Mouse (Mus musculus): ENCODE results near the gene Txndc5. TPM values are rescaled to one million over a fixed set of nuclear protein-coding genes. Genes with fewer than 3 reads are reported as not detected.
A peak's percentile ranks its signal among the peaks of the same experiment; 100 is the strongest.

Txndc5 gene
- total RNA-seq, 2 experiments from 2014 or later = 61.9 to 76.3 TPM

DNA sequence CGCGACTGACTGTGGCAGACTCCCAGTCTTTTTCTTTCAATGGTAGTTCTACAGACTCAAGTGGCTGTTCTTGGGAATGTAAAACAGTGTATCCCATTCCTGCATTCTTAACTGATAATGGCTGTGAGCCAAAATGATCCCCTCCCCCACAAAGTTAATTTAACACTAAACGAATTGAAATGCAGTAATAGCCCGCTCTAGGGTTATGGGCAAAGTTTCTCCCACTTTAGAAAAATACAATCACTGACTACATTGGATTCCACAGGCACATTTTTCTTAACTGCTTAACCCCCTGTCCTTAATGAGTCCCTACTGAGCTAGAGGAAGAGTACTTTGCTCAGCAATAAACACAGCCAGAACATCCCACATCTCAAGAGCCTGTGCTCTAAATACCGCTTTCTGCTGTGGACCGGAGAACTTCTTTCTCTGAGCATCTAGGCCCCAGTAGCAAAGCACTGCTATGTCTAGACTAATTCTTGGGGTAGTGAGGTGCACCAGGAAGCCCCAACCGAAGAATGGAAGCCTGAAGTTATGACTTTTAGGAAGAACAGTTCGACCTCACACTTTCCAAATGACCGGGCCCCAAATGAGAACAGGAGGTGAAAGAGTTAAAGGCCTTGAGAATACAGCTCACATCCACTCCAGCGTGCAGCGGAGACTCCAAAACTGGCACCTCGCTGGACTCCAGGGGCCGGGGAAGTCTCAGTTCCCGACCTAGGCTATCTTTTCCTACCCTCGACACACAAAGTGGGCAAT, 1.4 kb downstream of the Txndc5 start:
- no peak for DNase-seq

DNA sequence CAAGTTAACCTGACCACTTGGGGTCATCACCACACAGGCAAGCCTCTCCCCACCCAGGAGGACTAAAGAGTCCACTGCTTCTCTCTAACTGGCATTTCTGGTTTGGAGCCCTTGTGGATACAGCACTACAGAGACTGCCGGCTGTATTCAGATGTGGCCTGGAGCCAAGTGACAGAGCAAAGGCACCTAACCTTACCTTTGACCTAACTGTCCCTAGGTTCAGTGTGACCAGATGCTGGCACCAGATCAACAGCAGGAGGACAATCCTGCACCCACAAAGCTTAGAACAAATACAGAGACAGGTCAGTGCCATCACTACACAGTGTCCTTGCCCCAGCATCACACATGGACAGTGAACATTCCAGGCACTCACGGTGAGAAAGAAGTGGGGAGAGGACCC, 2.5 kb downstream of the Txndc5 start:
- DNase-seq = no peak

- DNase-seq = no peak
These were observed 3.4 kb downstream of the Txndc5 start for GRCm38 (mm10) chr13:38525261-38525660.

- no peak for DNase-seq
These were observed 5.4 kb downstream of the Txndc5 start for GRCm38 (mm10) chr13:38523231-38523630.

DNA sequence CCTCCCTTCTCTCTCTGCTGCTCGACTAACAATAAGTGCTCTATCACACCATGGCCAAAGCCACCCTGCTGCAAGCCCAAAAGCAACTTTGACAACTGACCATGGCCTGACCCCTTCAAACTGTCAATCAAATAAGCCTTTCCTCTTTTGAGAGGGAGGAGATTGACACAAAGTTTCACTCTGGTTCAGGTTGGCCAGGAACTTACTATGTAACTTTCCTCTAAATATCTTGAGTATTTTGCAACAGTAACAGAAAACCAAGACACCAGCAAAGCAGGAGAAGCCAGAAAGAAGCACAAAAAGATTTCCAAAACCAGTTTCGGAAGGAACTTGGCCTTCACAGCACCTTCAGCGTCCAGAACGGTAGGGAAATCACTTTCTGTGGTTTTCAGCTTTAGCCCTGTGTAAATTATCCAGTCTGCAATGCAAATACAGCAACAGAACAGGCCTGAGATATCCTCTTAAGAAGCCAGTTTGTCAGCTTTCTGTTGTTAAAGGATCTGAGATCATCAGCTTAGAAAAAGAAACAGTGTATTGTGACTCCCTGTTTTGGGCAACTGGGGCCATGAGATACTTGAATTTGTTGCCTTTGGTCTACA, 6.5 kb downstream of the Txndc5 start:
- DNase-seq = no peak

DNA sequence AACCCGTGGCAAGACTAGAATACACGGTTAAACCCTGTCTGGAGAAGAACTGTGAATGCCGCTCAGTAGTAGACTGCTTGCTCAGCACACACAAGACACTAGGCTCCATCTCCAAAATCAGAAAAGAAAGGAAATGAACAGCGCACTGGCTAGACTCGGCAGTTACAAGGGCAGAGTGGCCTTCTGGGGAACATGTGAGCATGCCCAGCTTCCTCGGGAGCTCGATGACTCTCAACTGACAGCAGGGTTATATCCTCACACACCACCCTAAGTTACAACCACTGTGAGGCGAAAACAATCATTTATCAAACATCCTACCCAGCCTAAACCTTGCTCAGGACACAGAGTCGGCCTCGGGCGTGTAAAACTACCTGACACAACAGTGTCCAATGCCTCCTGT, 8.3 kb downstream of the Txndc5 start:
- no peak for DNase-seq

GRCm38 (mm10) chr13:38516582-38516981, 12.0 kb downstream of the Txndc5 start:
- no peak for DNase-seq

DNA sequence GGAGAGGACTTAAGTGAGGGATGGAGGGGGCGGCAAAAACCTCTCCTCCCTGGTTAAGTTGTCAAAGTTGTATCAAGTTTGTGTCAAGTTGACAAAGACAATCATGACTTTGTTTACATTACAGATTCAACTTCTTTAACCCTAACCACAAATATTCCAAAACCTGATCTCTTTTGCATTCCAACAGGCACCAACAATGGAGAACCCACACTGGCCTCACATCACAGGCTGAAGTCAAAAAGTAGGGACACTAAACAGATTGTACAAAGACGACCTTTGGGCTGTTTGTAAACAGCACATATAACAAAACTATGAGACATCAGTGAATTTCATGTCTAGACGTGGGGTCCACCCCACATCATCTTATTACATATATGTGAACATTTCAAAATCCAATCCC, 12.8 kb downstream of the Txndc5 start:
- DNase-seq = no peak

- DNase-seq = no peak
These were observed 13.2 kb downstream of the Txndc5 start for GRCm38 (mm10) chr13:38515431-38515830.

DNA sequence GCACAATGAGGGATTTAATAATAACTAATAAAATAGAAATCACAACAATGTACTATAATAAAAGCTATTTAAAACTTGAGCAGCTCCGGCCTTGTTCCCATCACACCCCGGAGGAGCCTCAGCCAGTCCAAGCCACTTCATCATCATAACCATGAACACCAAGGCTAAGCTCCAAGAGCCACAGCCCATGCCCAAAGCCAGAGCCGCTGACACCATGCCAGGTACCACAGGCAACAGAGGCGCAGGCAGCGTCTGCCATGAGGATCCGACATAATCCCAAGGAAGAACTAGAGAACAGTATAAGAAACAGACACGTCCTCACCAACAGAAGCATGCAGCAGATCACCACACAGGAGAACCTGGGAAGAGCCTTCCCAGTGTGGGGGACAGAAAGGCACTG, 14.7 kb downstream of the Txndc5 start:
- DNase-seq = no peak

DNA sequence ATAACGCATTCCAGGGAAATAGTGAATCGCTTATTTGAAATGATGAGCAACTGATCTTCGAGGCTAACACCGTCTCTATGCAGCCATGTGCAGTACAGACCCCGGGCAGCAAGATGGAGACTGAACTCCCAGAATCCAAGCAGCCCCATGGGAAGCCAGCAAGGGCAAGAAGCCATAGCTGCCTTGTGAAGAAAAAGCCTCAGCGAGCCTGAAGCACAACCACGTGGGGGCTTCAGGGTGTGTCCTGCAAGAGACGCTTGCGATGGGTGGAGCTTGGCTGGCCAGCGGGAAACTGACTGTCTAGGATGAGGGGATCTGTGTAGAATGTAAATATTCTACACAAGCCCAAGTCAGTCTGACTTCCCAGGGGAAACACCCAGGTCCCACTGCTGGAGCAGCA, 16.6 kb downstream of the Txndc5 start:
- DNase-seq = peak; percentile 46

GRCm38 (mm10) chr13:38509681-38510341, 18.8 kb downstream of the Txndc5 start:
- no peak for DNase-seq

GRCm38 (mm10) chr13:38506936-38507335, 21.7 kb downstream of the Txndc5 start:
- no peak for DNase-seq

DNA sequence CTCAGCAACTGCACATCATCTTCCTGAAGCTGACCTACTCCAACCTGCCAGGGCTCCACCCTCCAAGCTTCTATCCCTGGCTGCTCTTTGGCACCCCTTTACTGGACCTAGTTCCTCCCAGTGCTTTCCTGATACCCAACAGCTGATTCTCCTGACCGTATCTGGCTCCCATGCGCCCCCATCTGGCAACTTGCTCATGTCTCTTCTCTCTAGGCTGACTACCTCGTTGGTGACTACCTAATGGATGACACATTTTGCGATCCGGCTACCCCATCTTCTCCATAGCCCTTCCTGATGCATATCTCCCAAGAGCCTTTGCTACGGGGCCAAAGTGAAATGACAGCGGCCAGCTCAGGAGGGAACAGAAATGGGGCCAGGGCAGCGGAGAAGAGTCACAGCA, 22.3 kb downstream of the Txndc5 start:
- peak; percentile 58 for DNase-seq

DNA sequence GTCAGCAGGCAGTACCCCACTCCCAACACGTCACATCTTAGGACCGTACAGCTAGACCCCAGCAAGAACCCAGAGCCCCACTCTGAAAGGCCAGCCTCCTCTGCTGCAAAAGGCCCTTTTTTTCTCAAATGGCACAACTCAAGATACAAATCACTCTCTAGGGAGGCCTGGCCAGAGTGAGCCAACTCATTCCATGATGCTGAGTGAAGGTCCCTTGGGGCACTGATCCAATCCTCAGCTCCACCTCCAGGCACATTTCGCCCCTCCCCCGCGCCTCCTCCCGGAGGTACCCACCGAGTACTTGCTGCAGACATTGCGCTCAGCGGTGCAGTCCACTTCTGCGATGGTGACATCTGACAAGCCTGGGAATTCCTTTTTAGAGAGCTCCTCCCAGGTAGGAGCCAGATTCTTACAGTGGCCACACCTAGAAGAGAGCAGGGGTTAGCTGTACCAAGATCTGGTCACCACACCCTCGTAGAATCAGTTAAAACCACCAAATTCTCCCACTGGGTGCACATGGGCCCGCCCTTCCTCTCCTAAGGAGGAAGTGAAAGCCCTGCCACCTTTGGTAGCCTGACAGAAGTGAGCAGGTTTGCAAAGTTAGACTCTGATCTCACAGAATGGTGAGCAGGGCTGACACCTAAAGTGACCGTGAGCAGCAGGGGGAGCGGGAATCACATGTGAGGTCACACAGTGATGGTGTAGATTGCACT, 25.3 kb downstream of the Txndc5 start:
- DNase-seq = peak; percentile 43

DNA sequence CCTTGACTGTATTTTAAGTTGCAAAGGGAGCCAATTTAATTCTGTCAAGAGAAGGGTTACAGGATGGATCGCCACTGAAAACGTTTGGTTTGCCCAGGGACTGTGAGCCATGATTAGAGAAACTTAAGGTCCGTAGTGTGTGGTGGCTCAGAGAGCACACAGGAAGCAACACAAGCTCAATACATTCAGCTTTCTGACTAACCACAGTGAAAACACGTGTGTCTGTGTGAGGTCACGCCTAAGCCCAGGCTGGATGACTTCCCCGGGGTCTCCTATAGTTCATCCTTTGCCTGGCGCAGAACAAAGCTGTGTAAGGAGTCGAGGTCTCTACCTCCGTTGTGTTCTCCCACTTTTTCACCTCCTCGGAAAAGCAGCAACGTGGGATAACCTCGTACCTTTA, 27.3 kb downstream of the Txndc5 start:
- no peak for DNase-seq

GRCm38 (mm10) chr13:38496715-38497114, 31.9 kb downstream of the Txndc5 start:
- DNase-seq = no peak

DNA sequence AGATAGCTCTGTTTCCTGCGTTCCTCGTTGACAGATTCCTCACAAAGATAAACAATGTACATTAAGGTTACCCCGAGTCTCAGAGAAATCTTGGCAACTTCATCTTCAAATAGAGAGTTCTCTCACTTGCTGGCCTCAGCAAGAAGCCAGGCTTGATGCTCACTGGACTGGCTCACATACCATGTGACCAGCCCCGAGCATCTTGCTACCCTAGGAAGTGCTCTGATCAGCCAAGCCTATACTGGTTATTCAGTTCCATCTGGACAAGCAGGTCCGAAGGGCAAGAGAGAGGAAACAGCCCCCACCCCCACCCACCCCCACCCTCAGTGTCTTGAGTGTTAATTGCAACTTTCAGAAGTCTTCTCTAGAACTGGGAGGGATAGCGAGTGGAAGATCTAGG, 41.9 kb downstream of the Txndc5 start:
- no peak for DNase-seq

- DNase-seq = no peak
These were observed 43.9 kb downstream of the Txndc5 start for GRCm38 (mm10) chr13:38484701-38485100.

DNA sequence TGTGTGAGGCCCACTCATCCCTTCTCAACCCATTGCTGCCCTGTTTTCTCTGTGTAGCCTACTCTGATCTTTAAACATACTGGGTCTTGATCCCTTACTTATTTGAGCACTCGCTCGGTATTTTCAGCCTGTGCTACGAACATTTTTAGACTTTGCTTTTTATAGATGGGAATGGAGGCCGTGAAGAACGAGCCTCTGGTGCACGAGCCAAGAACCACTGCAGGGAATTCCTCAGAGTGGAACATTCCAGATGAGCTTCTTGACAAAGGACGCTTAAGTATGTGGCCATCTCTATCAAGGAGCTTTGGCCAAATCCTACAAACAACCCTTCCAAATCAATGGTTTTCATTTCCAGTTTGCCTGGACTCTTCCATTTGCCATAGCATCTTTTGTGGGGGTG, 47.6 kb downstream of the Txndc5 start:
- no peak for DNase-seq

DNA sequence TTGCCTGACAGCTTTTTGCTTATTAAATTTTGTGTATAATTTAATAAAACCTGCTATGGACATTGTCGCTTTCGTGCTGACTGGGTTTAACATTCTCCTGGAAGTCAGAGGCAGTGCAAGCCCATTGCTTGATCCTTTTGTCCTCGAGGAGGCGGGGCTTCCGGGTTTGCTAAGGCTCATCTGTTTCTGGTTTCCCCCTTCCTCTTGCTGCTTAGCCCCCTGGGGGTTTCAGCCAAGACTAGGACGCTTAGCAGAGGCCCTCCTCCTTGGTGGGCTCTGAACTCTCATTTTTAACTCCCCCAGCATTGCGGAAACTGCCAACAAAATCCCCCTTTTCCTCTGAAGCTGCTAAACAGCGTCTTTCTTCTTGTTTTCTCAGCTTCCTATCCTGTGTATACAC, 51.7 kb downstream of the Txndc5 start:
- DNase-seq = no peak

DNA sequence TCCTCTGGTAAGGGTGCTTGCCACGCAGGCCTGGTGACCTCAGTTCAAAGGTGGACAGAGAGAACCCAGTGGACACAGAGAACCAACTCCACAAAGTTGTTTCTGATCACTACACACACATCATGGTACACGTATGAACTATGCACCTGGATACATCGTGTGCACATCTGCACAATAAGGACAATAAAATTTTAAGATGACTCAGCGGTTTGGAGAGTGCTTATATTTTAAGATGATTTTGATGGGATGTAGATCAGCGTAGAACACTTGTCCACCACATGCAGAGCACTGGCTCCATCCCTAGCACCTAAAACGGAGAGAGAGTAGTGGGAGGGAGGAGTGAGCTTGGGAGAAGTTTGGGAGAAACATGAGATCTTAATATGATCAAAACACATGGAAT, 55.1 kb downstream of the Txndc5 start:
- no peak for DNase-seq

- no peak for DNase-seq
These were observed 56.0 kb downstream of the Txndc5 start for GRCm38 (mm10) chr13:38472636-38473035.
